Mouse (Mus musculus): Measurements from ENCODE around the gene Arhgap24. TPM values are rescaled to one million over a fixed set of nuclear protein-coding genes. Genes with fewer than 3 reads are reported as not detected.

Arhgap24 gene
- polyA plus RNA-seq (2012; rRNA removed; ENCODE audit: low replicate concordance), result 15.5 and 21.0 TPM in 2 replicates

GRCm38 (mm10) chr5:102481215-102482211 is at the start of gene Arhgap24:
Gene Arhgap24 (plus strand): TSS chr5:102481391.

All from subcutaneous adipose tissue, adult 2 months (tissue).